Mouse (Mus musculus) megakaryocyte, embryonic 14.5 days (primary cell): ENCODE data around the gene Vangl2. TPM values are rescaled to one million over a fixed set of nuclear protein-coding genes. Genes with fewer than 3 reads are reported as not detected.

Experiments used
- H3K27me3 ChIP-seq: replicated peaks from 2 replicates; pipeline ENCODE3; 2012; ENCODE audit warnings: inconsistent platforms
- H3K36me3 ChIP-seq: replicated peaks from 2 replicates; pipeline ENCODE3; 2012; ENCODE audit warnings: low read length, inconsistent platforms, mixed read lengths
- H3K4me1 ChIP-seq: 2 replicates; pipeline ENCODE4 v1.6.1; 2012; ENCODE audit warnings: inconsistent platforms
- H3K4me3 ChIP-seq: replicated peaks from 2 replicates; pipeline ENCODE3; 2012; ENCODE audit warnings: moderate library complexity, mild to moderate bottlenecking, inconsistent platforms
- H3K9me3 ChIP-seq: 2 replicates; pipeline ENCODE4 v1.6.1; 2012; ENCODE audit warnings: inconsistent platforms
- FLI1 ChIP-seq: IDR thresholded peaks from 2 replicates; pipeline ENCODE4 v1.6.1; 2012; ENCODE audit warnings: low read length, inconsistent platforms, mixed read lengths
- GATA1 ChIP-seq: IDR thresholded peaks from 3 replicates; pipeline ENCODE4 v1.6.1; 2012; ENCODE audit warnings: mixed read lengths, low read length, inconsistent platforms, borderline replicate concordance
- polyA plus RNA-seq: library from polyadenylated mRNA; stranded (reverse); fragments of >175 nt; gene quantifications from 2 replicates; pipeline ENCODE4 v1.2.3, GENCODE M21; 2012; ENCODE audit warnings: low replicate concordance; ENCODE audit not compliant: insufficient read depth

Gene Vangl2
- polyA plus RNA-seq, 1 experiment: 3.2 TPM

DNA sequence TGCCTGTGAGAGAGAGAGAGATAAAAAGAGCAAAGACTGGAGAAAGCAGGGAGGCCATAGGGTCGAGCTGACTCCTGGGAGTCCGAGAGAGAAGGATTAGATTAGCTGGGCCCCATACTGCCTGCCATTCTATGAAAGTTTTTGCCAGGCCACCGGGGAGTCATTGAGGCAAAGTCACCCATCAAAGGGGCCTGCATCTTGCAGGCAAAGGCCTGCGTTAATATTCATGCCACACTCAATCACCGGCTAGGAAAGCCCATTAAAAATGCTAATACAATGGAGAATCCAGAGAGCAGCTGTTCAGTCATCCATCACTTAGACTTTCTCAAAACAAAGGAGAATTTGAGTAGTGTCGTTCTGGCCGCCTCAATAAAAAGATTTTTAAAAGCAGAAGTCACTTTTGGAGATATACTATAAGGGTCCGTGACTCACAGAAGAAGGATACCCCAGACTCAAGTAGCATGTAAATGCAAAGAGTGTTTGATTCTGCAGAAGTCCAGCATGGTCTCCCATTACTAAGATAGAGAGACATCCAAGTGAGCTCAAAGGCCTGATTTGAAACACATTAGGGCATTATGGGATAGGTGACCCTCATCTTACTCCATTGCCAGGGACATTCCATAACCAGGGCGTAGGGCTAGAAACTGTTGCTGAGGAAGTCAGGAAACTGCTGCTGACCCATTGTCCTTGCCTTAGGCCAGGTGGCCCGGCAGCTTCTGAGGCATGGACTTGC lies 57.2 kb downstream of the Vangl2 start:
- Histone ChIP-seq H3K9me3 (no peaks in the 10 kb centered on the region), H3K4me1 (no peaks in the 10 kb centered on the region), H3K36me3 (no peaks in the 10 kb centered on the region), H3K27me3 (no peaks in the 10 kb centered on the region), H3K4me3 (no peak overlapping the region)
- no peak for TF ChIP-seq GATA1

DNA sequence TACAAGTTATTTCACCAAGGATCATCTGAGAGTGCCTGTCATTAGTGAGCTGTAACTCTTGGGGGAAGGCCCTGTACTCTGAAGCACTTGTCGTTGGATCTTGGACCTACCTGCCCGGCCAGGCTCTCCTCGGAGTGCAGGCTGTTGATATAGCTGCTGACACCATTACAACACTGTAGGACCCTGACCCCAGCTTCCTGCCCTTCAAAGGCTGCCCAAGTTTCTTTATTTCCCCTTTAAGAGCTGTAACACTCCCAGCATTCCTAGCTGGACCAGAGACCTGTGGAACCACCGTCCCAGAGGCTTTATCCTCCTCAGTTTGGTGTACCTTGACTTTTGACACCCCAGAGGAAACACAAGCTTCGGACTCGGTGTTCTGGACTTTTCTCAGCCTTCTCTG lies 59.0 kb downstream of the Vangl2 start:
- no peak overlapping the region for H3K4me3 ChIP-seq
- H3K4me1 ChIP-seq: no peaks in the 10 kb centered on the region
- no peak for TF ChIP-seq GATA1
- no peak for TF ChIP-seq FLI1
- no peaks in the 10 kb centered on the region for H3K36me3 ChIP-seq
- H3K27me3 ChIP-seq: no peaks in the 10 kb centered on the region
- no peaks in the 10 kb centered on the region for H3K9me3 ChIP-seq

DNA sequence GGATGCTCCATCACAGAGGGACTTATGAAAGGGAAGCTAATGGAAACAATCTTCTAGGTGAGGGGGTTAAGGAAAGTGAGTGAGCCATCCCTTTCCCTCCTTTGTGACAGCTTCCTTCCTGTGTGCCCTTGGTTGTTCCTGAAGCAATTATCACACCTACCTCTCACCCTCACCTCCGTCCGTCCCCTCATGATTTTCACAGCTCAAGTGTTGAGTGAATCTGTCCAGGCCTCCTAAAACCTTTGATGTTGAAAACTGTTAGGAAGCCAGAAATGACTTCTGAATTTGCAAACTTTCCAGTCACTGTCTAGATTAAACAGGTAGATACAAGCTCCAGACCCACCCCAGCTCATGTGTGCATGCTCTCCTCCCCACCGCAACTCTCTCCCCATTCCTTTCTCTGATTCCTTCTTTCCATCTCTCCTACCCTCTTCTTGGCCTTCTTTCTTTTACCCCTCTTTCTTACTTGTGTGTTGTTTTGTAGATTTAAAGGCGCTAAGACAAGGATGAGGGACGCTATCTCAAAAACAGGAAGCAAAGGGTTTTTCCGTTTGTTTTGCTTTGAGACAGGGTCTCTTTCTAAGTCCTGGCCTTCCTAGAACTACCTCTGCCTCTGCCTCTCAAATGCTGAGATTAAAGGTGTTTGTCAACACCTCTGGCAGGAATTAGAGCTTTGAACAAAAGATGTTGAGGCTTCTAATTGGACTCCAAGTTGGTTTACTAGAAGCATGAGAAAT lies 62.0 kb downstream of the Vangl2 start:
- TF ChIP-seq GATA1 (no peak), FLI1 (no peak)
- H3K4me3 ChIP-seq: no peak overlapping the region

GRCm38 (mm10) chr1:171963613-171964012 lies 64.6 kb downstream of the Vangl2 start:
- TF ChIP-seq GATA1: no peak
- TF ChIP-seq FLI1: no peak
- no peaks in the 10 kb centered on the region for H3K27me3 ChIP-seq
- no peaks in the 10 kb centered on the region for H3K36me3 ChIP-seq

More for the DNA sequence above, 62.0 kb downstream of the Vangl2 start:
- H3K4me1 ChIP-seq: no peaks in the 10 kb centered on the region
- H3K27me3 ChIP-seq: no peaks in the 10 kb centered on the region
- H3K36me3 ChIP-seq: no peaks in the 10 kb centered on the region
- no peaks in the 10 kb centered on the region for H3K9me3 ChIP-seq

GRCm38 (mm10) chr1:171961704-171962103 lies 66.5 kb downstream of the Vangl2 start:
- Histone ChIP-seq H3K36me3 (no peaks in the 10 kb centered on the region), H3K4me1 (peaks cover 7% of the 10 kb centered on the region), H3K4me3 (no peak overlapping the region), H3K9me3 (no peaks in the 10 kb centered on the region), H3K27me3 (no peaks in the 10 kb centered on the region)
- TF ChIP-seq GATA1 (no peak), FLI1 (no peak)

More at GRCm38 (mm10) chr1:171963613-171964012, 64.6 kb downstream of the Vangl2 start:
- no peak overlapping the region for H3K4me3 ChIP-seq
- H3K4me1 ChIP-seq: no peaks in the 10 kb centered on the region
- H3K9me3 ChIP-seq: no peaks in the 10 kb centered on the region

GRCm38 (mm10) chr1:171960726-171961125 lies 67.5 kb downstream of the Vangl2 start:
- H3K4me3 ChIP-seq: no peak overlapping the region
- TF ChIP-seq FLI1 (no peak), GATA1 (no peak)
- H3K27me3 ChIP-seq: no peaks in the 10 kb centered on the region
- peaks cover 7% of the 10 kb centered on the region for H3K4me1 ChIP-seq
- no peaks in the 10 kb centered on the region for H3K9me3 ChIP-seq
- no peaks in the 10 kb centered on the region for H3K36me3 ChIP-seq

- Histone ChIP-seq H3K4me1 (peaks cover 7% of the 10 kb centered on the region), H3K27me3 (no peaks in the 10 kb centered on the region), H3K36me3 (no peaks in the 10 kb centered on the region), H3K9me3 (peaks cover 3% of the 10 kb centered on the region; the same call in 1 of the 2 replicates), H3K4me3 (peak overlapping the region; percentile 16)
- no peak for TF ChIP-seq FLI1
- no peak for TF ChIP-seq GATA1
Observed at GRCm38 (mm10) chr1:171957411-171957810, 70.8 kb downstream of the Vangl2 start.

DNA sequence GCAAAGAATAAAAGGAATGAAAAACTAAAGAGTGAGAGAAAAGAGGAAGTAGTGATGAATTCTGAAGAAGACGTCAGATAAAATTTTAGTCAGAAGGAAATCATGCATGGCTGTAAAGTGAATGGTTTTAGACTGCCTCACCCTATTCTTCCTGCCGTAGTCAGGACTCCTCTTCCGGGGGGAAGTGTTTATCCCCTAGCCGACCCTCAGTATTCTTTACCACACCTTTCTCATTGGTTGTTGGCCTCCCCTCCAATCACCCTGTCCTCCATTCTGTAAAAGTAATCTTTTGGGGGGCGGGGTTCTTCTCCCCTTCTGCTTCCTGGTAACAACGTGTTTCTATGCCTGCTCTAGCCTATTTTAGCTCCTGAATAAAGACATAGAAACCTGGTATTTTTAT lies 73.2 kb downstream of the Vangl2 start:
- Histone ChIP-seq H3K36me3 (no peaks in the 10 kb centered on the region), H3K9me3 (peaks cover 16% of the 10 kb centered on the region), H3K27me3 (no peaks in the 10 kb centered on the region), H3K4me1 (peaks cover 7% of the 10 kb centered on the region), H3K4me3 (no peak overlapping the region)
- no peak for TF ChIP-seq FLI1
- TF ChIP-seq GATA1: no peak

Other genes starting within 250 kb of the Vangl2 start
- gene Cd84, start 188.7 kb downstream of the Vangl2 start, polyA plus RNA-seq: 1.2 and 4.2 TPM in 2 replicates
- 0.36 TPM in 1 of 2 replicates, not detected in the other for gene Gm10521, start 132.8 kb downstream of the Vangl2 start, polyA plus RNA-seq
- not detected in 2 replicates for gene Slamf6, start 110.9 kb downstream of the Vangl2 start, polyA plus RNA-seq
- not detected in 2 replicates for gene Nhlh1, start 29.1 kb upstream of the Vangl2 start, polyA plus RNA-seq
- 2.9 and 15.6 TPM in 2 replicates for gene Copa, start 54.1 kb upstream of the Vangl2 start, polyA plus RNA-seq
- 0.76 and 7.6 TPM in 2 replicates for gene Ncstn, start 54.4 kb upstream of the Vangl2 start, polyA plus RNA-seq
- gene Pex19, start 98.3 kb upstream of the Vangl2 start, polyA plus RNA-seq: 4.1 and 18.9 TPM in 2 replicates
- gene Dcaf8, start 119.6 kb upstream of the Vangl2 start, polyA plus RNA-seq: 15.0 and 34.6 TPM in 2 replicates
- gene Pea15a, start 178.4 kb upstream of the Vangl2 start, polyA plus RNA-seq: 6.9 and 11.9 TPM in 2 replicates
- not detected in 2 replicates for gene Casq1, start 191.4 kb upstream of the Vangl2 start, polyA plus RNA-seq
- gene Atp1a4, start 230.0 kb upstream of the Vangl2 start, polyA plus RNA-seq: not detected in 2 replicates
- gene Igsf8, start 233.2 kb upstream of the Vangl2 start, polyA plus RNA-seq: 18.9 and 46.3 TPM in 2 replicates